Mouse (Mus musculus) heart, embryonic 16.5 days (tissue): Measurements from ENCODE around the gene Cntnap1. TPM values are rescaled to one million over a fixed set of nuclear protein-coding genes. Genes with fewer than 3 reads are reported as not detected.

ENCODE experiments used
- ATAC-seq: fragments of 200-750 bp; cut with Nextera tagmentation; replicated peaks from 2 replicates; pipeline ENCODE4 v1.8.0; 2017; ENCODE audit warnings: moderate number of reproducible peaks; ENCODE audit not compliant: insufficient read depth, low FRiP score; ENCODE audit errors: extremely low read depth
- H3K27ac ChIP-seq: fragments of 300-500 bp; sonication (generic); 2 replicates; pipeline ENCODE4 v1.5.1; 2014; ENCODE audit warnings: mild to moderate bottlenecking, low read length, control low read depth, moderate library complexity
- H3K27me3 ChIP-seq: fragments of 300-500 bp; sonication (generic); 2 replicates; pipeline ENCODE4 v1.6.1; 2014; ENCODE audit warnings: low read length, mixed read lengths; ENCODE audit not compliant: control insufficient read depth, insufficient read depth
- H3K36me3 ChIP-seq: fragments of 300-500 bp; sonication (generic); 2 replicates; pipeline ENCODE4 v1.6.1; 2014; ENCODE audit not compliant: control insufficient read depth, insufficient read depth
- H3K4me1 ChIP-seq: fragments of 300-500 bp; sonication (generic); 2 replicates; pipeline ENCODE4 v1.6.1; 2014; ENCODE audit warnings: low read length, mixed read lengths; ENCODE audit not compliant: control insufficient read depth, insufficient read depth
- H3K4me2 ChIP-seq: fragments of 300-500 bp; sonication (generic); 2 replicates; pipeline ENCODE4 v1.6.1; 2014; ENCODE audit warnings: low read depth, mild to moderate bottlenecking, control low read depth, low read length
- H3K4me3 ChIP-seq: fragments of 300-500 bp; sonication (generic); 2 replicates; pipeline ENCODE4 v1.5.1; 2014; ENCODE audit warnings: mild to moderate bottlenecking, control low read depth, low read length
- H3K9ac ChIP-seq: fragments of 300-500 bp; sonication (generic); 2 replicates; pipeline ENCODE4 v1.6.1; 2014; ENCODE audit warnings: low read length, control low read depth
- H3K9me3 ChIP-seq: fragments of 300-500 bp; sonication (generic); replicated peaks from 2 replicates; pipeline ENCODE4 v1.6.1; 2016; ENCODE audit warnings: low read length; ENCODE audit not compliant: control insufficient read depth
- WGBS: fragments of 180-500 bp; shearing (Covaris S2); extraction: QIAGEN DNeasy Blood & Tissue Kit; methylation state at CpG from one replicate; pipeline ENCODE4 v1.1.7; 2014; 5-methylcytosine and 5-hydroxymethylcytosine counted together
- polyA plus RNA-seq: library from polyadenylated mRNA; unstranded; fragments of >200 nt; fragmentation: Nextera tagmentation; extraction: Ambion mirVana; gene quantifications from 2 replicates; pipeline ENCODE4 v1.2.1, GENCODE M21; 2015

Cntnap1 gene
- polyA plus RNA-seq, 1 experiment from 2014 or later = 1.0 TPM

- WGBS = 38% methylated on average over 2 of the region's 2 CpGs
- ATAC-seq = no peak
- Histone ChIP-seq H3K27ac (peak overlapping the region; percentile 92), H3K27me3 (0 out of 2 replicates have a peak, but pooled peaks cover 3% of the 10 kb centered on the region), H3K9ac (no peak overlapping the region), H3K4me2 (no peak overlapping the region), H3K4me3 (no peak overlapping the region), H3K9me3 (no peaks in the 10 kb centered on the region), H3K36me3 (no peaks in the 10 kb centered on the region), H3K4me1 (peaks cover 24% of the 10 kb centered on the region)
Observed at GRCm38 (mm10) chr11:101230061-101230511, 59.8 kb downstream of the Cntnap1 start.

GRCm38 (mm10) chr11:101230526-101230925 lies 60.2 kb downstream of the Cntnap1 start:
- Histone ChIP-seq H3K27ac (peak overlapping the region; percentile 92), H3K27me3 (0 out of 2 replicates have a peak, but pooled peaks cover 3% of the 10 kb centered on the region), H3K4me2 (peak overlapping the region; percentile 59), H3K36me3 (no peaks in the 10 kb centered on the region), H3K4me1 (peaks cover 20% of the 10 kb centered on the region), H3K9me3 (no peaks in the 10 kb centered on the region), H3K4me3 (no peak overlapping the region), H3K9ac (peak overlapping the region; percentile 58; the same call in 1 of the 2 replicates)
- WGBS = 28% methylated on average over 5 of the region's 5 CpGs
- no peak for ATAC-seq

GRCm38 (mm10) chr11:101230991-101231871 lies 60.9 kb downstream of the Cntnap1 start:
- peak overlapping the region; percentile 58 for H3K9ac ChIP-seq
- 11% methylated on average over 18 of the region's 18 CpGs for WGBS
- H3K4me1 ChIP-seq = peaks cover 20% of the 10 kb centered on the region
- 0 out of 2 replicates have a peak, but pooled peaks have one; percentile 24 for ATAC-seq
- no peaks in the 10 kb centered on the region for H3K36me3 ChIP-seq
- peak overlapping the region; percentile 59 for H3K4me2 ChIP-seq
- H3K4me3 ChIP-seq = peak overlapping the region; percentile 31
- H3K9me3 ChIP-seq = no peaks in the 10 kb centered on the region
- H3K27ac ChIP-seq = peak overlapping the region; percentile 92
- 0 out of 2 replicates have a peak, but pooled peaks cover 3% of the 10 kb centered on the region for H3K27me3 ChIP-seq

GRCm38 (mm10) chr11:101232010-101232839 lies 61.9 kb downstream of the Cntnap1 start:
- WGBS = 39% methylated on average over 6 of the region's 6 CpGs
- H3K27ac ChIP-seq = peak overlapping the region; percentile 92
- peak overlapping the region; percentile 58 for H3K9ac ChIP-seq
- peaks cover 20% of the 10 kb centered on the region for H3K4me1 ChIP-seq
- 0 out of 2 replicates have a peak, but pooled peaks cover 3% of the 10 kb centered on the region for H3K27me3 ChIP-seq
- H3K9me3 ChIP-seq = no peaks in the 10 kb centered on the region
- ATAC-seq = peak; percentile 84
- H3K36me3 ChIP-seq = no peaks in the 10 kb centered on the region
- H3K4me3 ChIP-seq = peak overlapping the region; percentile 31; the same call in 1 of the 2 replicates
- H3K4me2 ChIP-seq = peak overlapping the region; percentile 59

GRCm38 (mm10) chr11:101233240-101233639 lies 62.9 kb downstream of the Cntnap1 start:
- 0 out of 2 replicates have a peak, but pooled peaks cover 3% of the 10 kb centered on the region for H3K27me3 ChIP-seq
- H3K4me2 ChIP-seq = no peak overlapping the region
- H3K27ac ChIP-seq = no peak overlapping the region
- H3K9ac ChIP-seq = no peak overlapping the region
- 70% methylated on average over 1 of the region's 1 CpGs for WGBS
- H3K36me3 ChIP-seq = no peaks in the 10 kb centered on the region
- H3K4me1 ChIP-seq = peaks cover 20% of the 10 kb centered on the region
- no peak for ATAC-seq
- H3K9me3 ChIP-seq = no peaks in the 10 kb centered on the region
- no peak overlapping the region for H3K4me3 ChIP-seq

- Histone ChIP-seq H3K4me1 (peaks cover 20% of the 10 kb centered on the region), H3K9ac (no peak overlapping the region), H3K4me3 (no peak overlapping the region), H3K4me2 (no peak overlapping the region), H3K36me3 (no peaks in the 10 kb centered on the region), H3K27me3 (0 out of 2 replicates have a peak, but pooled peaks cover 2% of the 10 kb centered on the region), H3K27ac (no peak overlapping the region), H3K9me3 (no peaks in the 10 kb centered on the region)
- ATAC-seq = no peak
Observed at GRCm38 (mm10) chr11:101234124-101234523, 63.8 kb downstream of the Cntnap1 start.

GRCm38 (mm10) chr11:101235429-101235828 lies 65.1 kb downstream of the Cntnap1 start:
- Histone ChIP-seq H3K4me1 (peaks cover 12% of the 10 kb centered on the region), H3K9ac (no peak overlapping the region), H3K9me3 (no peaks in the 10 kb centered on the region), H3K27ac (no peak overlapping the region), H3K27me3 (no peaks in the 10 kb centered on the region), H3K4me2 (no peak overlapping the region), H3K4me3 (no peak overlapping the region), H3K36me3 (no peaks in the 10 kb centered on the region)
- no peak for ATAC-seq

GRCm38 (mm10) chr11:101236782-101237181 lies 66.5 kb downstream of the Cntnap1 start:
- no peaks in the 10 kb centered on the region for H3K9me3 ChIP-seq
- no peak overlapping the region for H3K4me3 ChIP-seq
- H3K4me1 ChIP-seq = peaks cover 2% of the 10 kb centered on the region; the same call in 1 of the 2 replicates
- 82% methylated on average over 5 of the region's 5 CpGs for WGBS
- no peak for ATAC-seq
- H3K36me3 ChIP-seq = no peaks in the 10 kb centered on the region
- no peaks in the 10 kb centered on the region for H3K27me3 ChIP-seq
- no peak overlapping the region for H3K9ac ChIP-seq
- H3K27ac ChIP-seq = 0 out of 2 replicates have a peak overlapping the region, but pooled peaks have one; percentile 12
- H3K4me2 ChIP-seq = no peak overlapping the region
